Mouse (Mus musculus): ENCODE measurements around the gene Zfyve26. TPM values are rescaled to one million over a fixed set of nuclear protein-coding genes. Genes with fewer than 3 reads are reported as not detected.
A peak's percentile ranks its signal among the peaks of the same experiment; 100 is the strongest.

The Zfyve26 gene
- polyA plus RNA-seq, 1 experiment: 33.6 TPM

GRCm38 (mm10) chr12:79292874-79293273, 3.2 kb downstream of the Zfyve26 start:
- H3K27me3 ChIP-seq (ENCODE audit: control insufficient read depth, insufficient read depth, low read length, poor library complexity, severe bottlenecking): no peaks in the 10 kb centered on the region
- H3K27ac ChIP-seq (ENCODE audit: insufficient read depth, low read length): no peak overlapping the region
- no peaks in the 10 kb centered on the region; the same call in 1 of the 2 replicates for H3K36me3 ChIP-seq (ENCODE audit: control insufficient read depth, insufficient read depth, low read length, poor library complexity, severe bottlenecking)
- no peak overlapping the region for H3K4me3 ChIP-seq (ENCODE audit: low read depth, low read length)
- TF ChIP-seq POLR2A (IDR thresholded peaks at IDR 0.05; ENCODE audit: insufficient read depth, low read length) (no peak), CTCF (IDR thresholded peaks at IDR 0.05; ENCODE audit: low read depth, low read length) (no peak), EP300 (IDR thresholded peaks at IDR 0.05; ENCODE audit: insufficient read depth, low read depth, low read length) (no peak)
- no peaks in the 10 kb centered on the region for H3K4me1 ChIP-seq (ENCODE audit: control insufficient read depth, insufficient read depth, low read length)
- H3K9ac ChIP-seq (ENCODE audit: low read depth, poor library complexity, severe bottlenecking): no peak overlapping the region
- no peaks in the 10 kb centered on the region for H3K9me3 ChIP-seq (replicated peaks; ENCODE audit: control insufficient read depth, insufficient read depth, low read length, poor library complexity, severe bottlenecking)

GRCm38 (mm10) chr12:79282595-79282994, 13.5 kb downstream of the Zfyve26 start:
- Histone ChIP-seq H3K4me1 (ENCODE audit: control insufficient read depth, insufficient read depth, low read length) (no peaks in the 10 kb centered on the region), H3K36me3 (ENCODE audit: control insufficient read depth, insufficient read depth, low read length, poor library complexity, severe bottlenecking) (peaks cover 11% of the 10 kb centered on the region), H3K27ac (ENCODE audit: insufficient read depth, low read length) (no peak overlapping the region), H3K4me3 (ENCODE audit: low read depth, low read length) (no peak overlapping the region), H3K9ac (ENCODE audit: low read depth, poor library complexity, severe bottlenecking) (no peak overlapping the region), H3K9me3 (replicated peaks; ENCODE audit: control insufficient read depth, insufficient read depth, low read length, poor library complexity, severe bottlenecking) (no peaks in the 10 kb centered on the region), H3K27me3 (ENCODE audit: control insufficient read depth, insufficient read depth, low read length, poor library complexity, severe bottlenecking) (no peaks in the 10 kb centered on the region)
- TF ChIP-seq CTCF (IDR thresholded peaks at IDR 0.05; ENCODE audit: low read depth, low read length): no peak

GRCm38 (mm10) chr12:79279513-79280115, 16.5 kb downstream of the Zfyve26 start:
- peaks cover 3% of the 10 kb centered on the region; the same call in 1 of the 2 replicates for H3K36me3 ChIP-seq (ENCODE audit: control insufficient read depth, insufficient read depth, low read length, poor library complexity, severe bottlenecking)
- peak overlapping the region; percentile 13 for H3K4me3 ChIP-seq (ENCODE audit: low read depth, low read length)

GRCm38 (mm10) chr12:79272604-79273003, 23.5 kb downstream of the Zfyve26 start:
- TF ChIP-seq POLR2A (IDR thresholded peaks at IDR 0.05; ENCODE audit: insufficient read depth, low read length) (no peak), CTCF (IDR thresholded peaks at IDR 0.05; ENCODE audit: low read depth, low read length) (no peak), EP300 (IDR thresholded peaks at IDR 0.05; ENCODE audit: insufficient read depth, low read depth, low read length) (no peak)

More at GRCm38 (mm10) chr12:79279513-79280115, 16.5 kb downstream of the Zfyve26 start:
- H3K9me3 ChIP-seq (replicated peaks; ENCODE audit: control insufficient read depth, insufficient read depth, low read length, poor library complexity, severe bottlenecking): no peaks in the 10 kb centered on the region
- TF ChIP-seq POLR2A (IDR thresholded peaks at IDR 0.05; ENCODE audit: insufficient read depth, low read length): no peak
- no peak for TF ChIP-seq EP300 (IDR thresholded peaks at IDR 0.05; ENCODE audit: insufficient read depth, low read depth, low read length)
- TF ChIP-seq CTCF (IDR thresholded peaks at IDR 0.05; ENCODE audit: low read depth, low read length): no peak
- H3K4me1 ChIP-seq (ENCODE audit: control insufficient read depth, insufficient read depth, low read length): no peaks in the 10 kb centered on the region
- H3K9ac ChIP-seq (ENCODE audit: low read depth, poor library complexity, severe bottlenecking): no peak overlapping the region
- no peak overlapping the region for H3K27ac ChIP-seq (ENCODE audit: insufficient read depth, low read length)
- no peaks in the 10 kb centered on the region for H3K27me3 ChIP-seq (ENCODE audit: control insufficient read depth, insufficient read depth, low read length, poor library complexity, severe bottlenecking)

GRCm38 (mm10) chr12:79261035-79261434, 35.1 kb downstream of the Zfyve26 start:
- Histone ChIP-seq H3K27ac (ENCODE audit: insufficient read depth, low read length) (no peak overlapping the region), H3K9me3 (replicated peaks; ENCODE audit: control insufficient read depth, insufficient read depth, low read length, poor library complexity, severe bottlenecking) (no peaks in the 10 kb centered on the region), H3K9ac (ENCODE audit: low read depth, poor library complexity, severe bottlenecking) (no peak overlapping the region), H3K36me3 (ENCODE audit: control insufficient read depth, insufficient read depth, low read length, poor library complexity, severe bottlenecking) (peaks cover 23% of the 10 kb centered on the region), H3K4me1 (ENCODE audit: control insufficient read depth, insufficient read depth, low read length) (no peaks in the 10 kb centered on the region), H3K27me3 (ENCODE audit: control insufficient read depth, insufficient read depth, low read length, poor library complexity, severe bottlenecking) (no peaks in the 10 kb centered on the region), H3K4me3 (ENCODE audit: low read depth, low read length) (no peak overlapping the region)
- no peak for TF ChIP-seq POLR2A (IDR thresholded peaks at IDR 0.05; ENCODE audit: insufficient read depth, low read length)
- TF ChIP-seq CTCF (IDR thresholded peaks at IDR 0.05; ENCODE audit: low read depth, low read length): peak; percentile 49

More at GRCm38 (mm10) chr12:79272604-79273003, 23.5 kb downstream of the Zfyve26 start:
- Histone ChIP-seq H3K4me3 (ENCODE audit: low read depth, low read length) (no peak overlapping the region), H3K36me3 (ENCODE audit: control insufficient read depth, insufficient read depth, low read length, poor library complexity, severe bottlenecking) (peaks cover 21% of the 10 kb centered on the region), H3K27me3 (ENCODE audit: control insufficient read depth, insufficient read depth, low read length, poor library complexity, severe bottlenecking) (no peaks in the 10 kb centered on the region), H3K27ac (ENCODE audit: insufficient read depth, low read length) (no peak overlapping the region), H3K9ac (ENCODE audit: low read depth, poor library complexity, severe bottlenecking) (no peak overlapping the region), H3K9me3 (replicated peaks; ENCODE audit: control insufficient read depth, insufficient read depth, low read length, poor library complexity, severe bottlenecking) (no peaks in the 10 kb centered on the region), H3K4me1 (ENCODE audit: control insufficient read depth, insufficient read depth, low read length) (no peaks in the 10 kb centered on the region)

- no peak overlapping the region for H3K4me3 ChIP-seq (ENCODE audit: low read depth, low read length)
Measured at GRCm38 (mm10) chr12:79260154-79260553, 36.0 kb downstream of the Zfyve26 start.

More at GRCm38 (mm10) chr12:79260154-79260553, 36.0 kb downstream of the Zfyve26 start:
- H3K27me3 ChIP-seq (ENCODE audit: control insufficient read depth, insufficient read depth, low read length, poor library complexity, severe bottlenecking): no peaks in the 10 kb centered on the region
- H3K27ac ChIP-seq (ENCODE audit: insufficient read depth, low read length): no peak overlapping the region
- H3K4me1 ChIP-seq (ENCODE audit: control insufficient read depth, insufficient read depth, low read length): no peaks in the 10 kb centered on the region
- H3K9ac ChIP-seq (ENCODE audit: low read depth, poor library complexity, severe bottlenecking): no peak overlapping the region
- peaks cover 17% of the 10 kb centered on the region for H3K36me3 ChIP-seq (ENCODE audit: control insufficient read depth, insufficient read depth, low read length, poor library complexity, severe bottlenecking)
- TF ChIP-seq POLR2A (IDR thresholded peaks at IDR 0.05; ENCODE audit: insufficient read depth, low read length): no peak
- TF ChIP-seq EP300 (IDR thresholded peaks at IDR 0.05; ENCODE audit: insufficient read depth, low read depth, low read length): no peak
- no peak for TF ChIP-seq CTCF (IDR thresholded peaks at IDR 0.05; ENCODE audit: low read depth, low read length)
- H3K9me3 ChIP-seq (replicated peaks; ENCODE audit: control insufficient read depth, insufficient read depth, low read length, poor library complexity, severe bottlenecking): no peaks in the 10 kb centered on the region
